Mouse (Mus musculus) layer of hippocampus, postnatal 14 days (tissue): Measurements from ENCODE around the gene Abcg5. TPM values are rescaled to one million over a fixed set of nuclear protein-coding genes. Genes with fewer than 3 reads are reported as not detected.

ENCODE experiments used
- DNase-seq, 2 experiments: peaks; one replicate each; pipeline ENCODE4 v3.0.0; 2021 to 2022; ENCODE audit warnings: low spot score in 2 of 2, mixed read lengths in 1 of 2
- long read RNA-seq, 2 experiments: library from polyadenylated mRNA; stranded (forward); transcript quantifications; one replicate each; pipeline ENCODE4 v2.0.0; 2021
- total RNA-seq, 2 experiments: library from RNA; stranded (reverse); gene quantifications; 2 replicates each; pipeline ENCODE4 v1.2.3; 2021

Abcg5 gene
- not detected for total RNA-seq
- long read RNA-seq, experiment 1, partial matches to known transcripts, result 1 of 1 reads
- long read RNA-seq, experiment 1, other reads (novel, unspliced or antisense), result 0 of 1 reads
- long read RNA-seq, experiment 2, result 0 reads

GRCm38 (mm10) chr17:84682734-84683717 is at the start of gene Abcg5:
TSS of gene Abcg5 (minus strand) at chr17:84683011.
- DNase-seq, result no peak

GRCm38 (mm10) chr17:84732612-84733011 is 49.8 kb upstream of the Abcg5 start:
- DNase-seq, result no peak

- no peak for DNase-seq
These were observed 48.5 kb upstream of the Abcg5 start for GRCm38 (mm10) chr17:84731361-84731760.

- DNase-seq, result no peak
These were observed 46.3 kb upstream of the Abcg5 start for GRCm38 (mm10) chr17:84729140-84729539.

- DNase-seq, result no peak
These were observed 45.5 kb upstream of the Abcg5 start for GRCm38 (mm10) chr17:84728201-84728911.

GRCm38 (mm10) chr17:84725163-84725562 is 42.4 kb upstream of the Abcg5 start:
- DNase-seq, result no peak

GRCm38 (mm10) chr17:84724028-84724427 is 41.2 kb upstream of the Abcg5 start:
- no peak for DNase-seq

GRCm38 (mm10) chr17:84719105-84719504 is 36.3 kb upstream of the Abcg5 start:
- DNase-seq, result no peak

GRCm38 (mm10) chr17:84717416-84717815 is 34.6 kb upstream of the Abcg5 start:
- DNase-seq, result no peak

- DNase-seq, result no peak
These were observed 33.6 kb upstream of the Abcg5 start for GRCm38 (mm10) chr17:84716252-84716872.

- no peak for DNase-seq
These were observed 32.1 kb upstream of the Abcg5 start for GRCm38 (mm10) chr17:84714930-84715329.

GRCm38 (mm10) chr17:84713563-84714164 is 30.9 kb upstream of the Abcg5 start:
- DNase-seq, result peak in 1 of 2 experiments; percentile 55

- peak; percentile 31 to 33 for DNase-seq
These were observed 26.6 kb upstream of the Abcg5 start for GRCm38 (mm10) chr17:84709403-84709851.

GRCm38 (mm10) chr17:84708818-84709217 is 26.0 kb upstream of the Abcg5 start:
- no peak for DNase-seq

- no peak for DNase-seq
These were observed 24.6 kb upstream of the Abcg5 start for GRCm38 (mm10) chr17:84707407-84707806.

GRCm38 (mm10) chr17:84698727-84699126 is 15.9 kb upstream of the Abcg5 start:
- DNase-seq, result peak; percentile 67 to 78

- no peak for DNase-seq
These were observed 13.7 kb upstream of the Abcg5 start for GRCm38 (mm10) chr17:84696537-84696936.

GRCm38 (mm10) chr17:84693741-84694140 is 10.9 kb upstream of the Abcg5 start:
- DNase-seq, result no peak

GRCm38 (mm10) chr17:84690111-84690510 is 7.3 kb upstream of the Abcg5 start:
- DNase-seq, result no peak

GRCm38 (mm10) chr17:84689316-84689715 is 6.5 kb upstream of the Abcg5 start:
- DNase-seq, result no peak

- no peak for DNase-seq
These were observed 6.0 kb upstream of the Abcg5 start for GRCm38 (mm10) chr17:84688834-84689233.
